In the genomic region with DNA sequence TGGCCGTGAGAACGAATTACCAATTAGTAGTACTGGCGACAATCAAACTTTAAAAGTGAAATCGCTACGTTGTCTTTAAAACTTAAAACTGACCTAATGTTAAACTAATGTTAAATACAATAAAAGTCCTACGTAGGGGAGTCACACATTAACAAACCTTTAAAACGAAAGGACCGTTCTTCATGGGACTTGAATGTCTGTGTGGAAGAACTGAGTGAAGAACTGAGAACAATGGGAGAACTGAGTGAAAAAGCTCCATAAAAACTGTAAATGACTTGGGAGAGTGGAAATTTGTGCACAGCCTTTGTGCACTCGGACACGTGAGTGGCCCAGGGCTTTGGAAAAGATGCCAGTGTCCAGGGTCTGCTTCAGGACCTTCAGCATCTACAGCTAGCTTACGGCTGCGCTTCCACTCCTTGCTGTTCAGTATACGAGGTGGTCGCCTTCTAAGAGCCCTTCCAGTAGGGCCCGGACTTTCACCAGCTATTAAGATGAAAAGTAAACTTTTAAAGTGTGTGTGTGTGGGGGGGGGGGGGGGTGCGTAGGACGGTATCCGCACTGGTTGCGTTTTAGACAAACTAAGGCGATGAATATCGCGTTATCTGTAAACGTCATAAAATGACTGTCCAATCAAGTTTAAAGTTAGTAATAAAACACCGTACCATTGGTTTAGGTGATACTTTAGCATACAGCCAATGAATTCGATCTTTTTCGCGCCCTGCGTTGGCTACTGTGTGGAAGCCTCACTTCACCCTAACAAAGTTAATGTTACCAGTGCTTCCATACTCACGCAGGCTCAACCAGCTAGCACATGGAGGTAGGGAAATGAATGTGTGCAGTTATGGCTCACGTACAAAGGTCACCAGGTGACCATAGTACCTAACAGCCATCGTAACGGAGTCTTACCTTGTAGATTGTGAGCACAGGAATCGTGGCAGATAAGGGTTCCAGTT, we compare ENCODE assay signal across 8 mouse cellular contexts. TPM values are rescaled to one million over a fixed set of nuclear protein-coding genes. Genes with fewer than 3 reads are reported as not detected.
A peak's percentile ranks its signal among the peaks of the same experiment; 100 is the strongest.
DNase-seq lines count a peak whose midpoint lies in the region; ATAC-seq lines count a peak whose summit lies in the region.

No protein-coding gene starts in this region.

- H3K4me2 ChIP-seq in intestine, embryonic 15.5 days (replicated peaks) = peak overlapping the region; percentile 94

- H3K9ac ChIP-seq in intestine, embryonic 15.5 days = peak overlapping the region; percentile 83

- 3% methylated on average over 33 of the region's 33 CpGs for WGBS in intestine, embryonic 15.5 days

- H3K4me1 ChIP-seq in intestine, embryonic 15.5 days (replicated peaks) = peaks cover 6% of the 10 kb centered on the region

- H3K27me3 ChIP-seq in intestine, embryonic 15.5 days (replicated peaks) = no peaks in the 10 kb centered on the region

- peak overlapping the region; percentile 95 for H3K27ac ChIP-seq in intestine, embryonic 15.5 days

- ATAC-seq in intestine, embryonic 15.5 days = peak; percentile 87
- peak; percentile 53 for ATAC-seq in megakaryocyte-erythroid progenitor cell, adult 5-6 weeks (replicated peaks; ENCODE audit: low FRiP score, low TSS enrichment, poor library complexity, severe bottlenecking)

- DNase-seq in adrenal gland, adult 2 months = peak; percentile 74
- DNase-seq in embryo, embryonic 11 days = peak; percentile 91
- peak; percentile 50 for DNase-seq in gastrocnemius, postnatal 25 days
- peak; percentile 75 to 91 for DNase-seq in left cerebral cortex, postnatal 14 days (ENCODE audit: low spot score in 2 of 2)
- DNase-seq in right cerebral cortex, postnatal 25 days = peak; percentile 61
- peak; percentile 85 for DNase-seq in yolk sac, embryonic 10.5 days (ENCODE audit: low spot score)

- no peaks in the 10 kb centered on the region for H3K36me3 ChIP-seq in intestine, embryonic 15.5 days

- intact Hi-C loops in left cerebral cortex, postnatal 14 days (cut with DNase I) = no loop called here

- H3K4me3 ChIP-seq in intestine, embryonic 15.5 days (replicated peaks) = peak overlapping the region; percentile 58

- H3K9me3 ChIP-seq in intestine, embryonic 15.5 days = no peaks in the 10 kb centered on the region

RNA-seq across cellular contexts. Expression of a gene that starts 1.3 kb away (rescaled TPM):
- total RNA-seq in adrenal gland, adult 2 months (2021) = 10 to 100 TPM; 11.6 to 11.7 TPM
- 0.34 and 0.37 TPM in 2 replicates for polyA plus RNA-seq in adrenal gland, adult 2 months (2012; rRNA removed)
- 1 to 10 TPM; 3.9 to 9.2 TPM for total RNA-seq in gastrocnemius, postnatal 25 days (2021)
- polyA plus RNA-seq in intestine, embryonic 15.5 days (2015; fragmentation: Nextera tagmentation; extraction: Ambion mirVana) = 19.8 and 25.0 TPM in 2 replicates
- total RNA-seq in left cerebral cortex, postnatal 14 days (2021) = 10 to 100 TPM in 1 of 2 experiments, 1 to 10 TPM in 1; 7.6 to 10.5 TPM
- 569 and 631 TPM in 2 replicates for total RNA-seq in megakaryocyte-erythroid progenitor cell, adult 5-6 weeks (2014; fragmentation: Nextera tagmentation)
- total RNA-seq in megakaryocyte-erythroid progenitor cell, adult 5-6 weeks (2017) = 1,368 and 2,131 TPM in 2 replicates

RNA-seq across cellular contexts. Expression of a gene that starts 4.1 kb away (rescaled TPM):
- 10 to 100 TPM; 41.4 to 42.7 TPM for total RNA-seq in adrenal gland, adult 2 months (2021)
- 16.8 and 25.5 TPM in 2 replicates for polyA plus RNA-seq in adrenal gland, adult 2 months (2012; rRNA removed)
- total RNA-seq in gastrocnemius, postnatal 25 days (2021) = 10 to 100 TPM; 20.0 to 23.8 TPM
- polyA plus RNA-seq in intestine, embryonic 15.5 days (2015; fragmentation: Nextera tagmentation; extraction: Ambion mirVana) = 89.5 and 101 TPM in 2 replicates
- 10 to 100 TPM; 51.4 to 75.0 TPM for total RNA-seq in left cerebral cortex, postnatal 14 days (2021)
- 310 and 340 TPM in 2 replicates for total RNA-seq in megakaryocyte-erythroid progenitor cell, adult 5-6 weeks (2014; fragmentation: Nextera tagmentation)
- total RNA-seq in megakaryocyte-erythroid progenitor cell, adult 5-6 weeks (2017) = 88.3 and 299 TPM in 2 replicates

RNA-seq across cellular contexts. Expression of a gene that starts 7.9 kb away (rescaled TPM):
- total RNA-seq in adrenal gland, adult 2 months (2021) = 1 to 10 TPM; 3.4 to 4.6 TPM
- polyA plus RNA-seq in adrenal gland, adult 2 months (2012; rRNA removed) = 4.2 TPM in 1 of 2 replicates, not detected in the other
- total RNA-seq in gastrocnemius, postnatal 25 days (2021) = 1 to 10 TPM; 1.0 to 2.4 TPM
- polyA plus RNA-seq in intestine, embryonic 15.5 days (2015; fragmentation: Nextera tagmentation; extraction: Ambion mirVana) = 2.4 and 4.7 TPM in 2 replicates
- 1 to 10 TPM; 2.5 to 6.9 TPM for total RNA-seq in left cerebral cortex, postnatal 14 days (2021)
- total RNA-seq in megakaryocyte-erythroid progenitor cell, adult 5-6 weeks (2014; fragmentation: Nextera tagmentation) = 4.6 and 28.8 TPM in 2 replicates
- total RNA-seq in megakaryocyte-erythroid progenitor cell, adult 5-6 weeks (2017) = 538 and 611 TPM in 2 replicates

RNA-seq across cellular contexts. Expression of a gene that starts 8.2 kb away (rescaled TPM):
- 10 to 100 TPM in 1 of 2 experiments, 1 to 10 TPM in 1; 8.5 to 10.7 TPM for total RNA-seq in adrenal gland, adult 2 months (2021)
- 1.6 TPM in 1 of 2 replicates, not detected in the other for polyA plus RNA-seq in adrenal gland, adult 2 months (2012; rRNA removed)
- total RNA-seq in gastrocnemius, postnatal 25 days (2021) = 1 to 10 TPM; 5.3 to 6.0 TPM
- polyA plus RNA-seq in intestine, embryonic 15.5 days (2015; fragmentation: Nextera tagmentation; extraction: Ambion mirVana) = 2.0 TPM in 2 replicates
- total RNA-seq in left cerebral cortex, postnatal 14 days (2021) = 10 to 100 TPM in 1 of 2 experiments, 1 to 10 TPM in 1; 6.7 to 11.2 TPM
- 19.6 and 62.9 TPM in 2 replicates for total RNA-seq in megakaryocyte-erythroid progenitor cell, adult 5-6 weeks (2014; fragmentation: Nextera tagmentation)
- total RNA-seq in megakaryocyte-erythroid progenitor cell, adult 5-6 weeks (2017) = 33.7 and 54.7 TPM in 2 replicates

RNA-seq across cellular contexts. Expression of a gene that starts 25.2 kb away (rescaled TPM):
- total RNA-seq in adrenal gland, adult 2 months (2021) = 10 to 100 TPM; 16.7 to 17.2 TPM
- 2.5 and 8.2 TPM in 2 replicates for polyA plus RNA-seq in adrenal gland, adult 2 months (2012; rRNA removed)
- 1 to 10 TPM; 5.1 to 9.0 TPM for total RNA-seq in gastrocnemius, postnatal 25 days (2021)
- 3.0 and 5.9 TPM in 2 replicates for polyA plus RNA-seq in intestine, embryonic 15.5 days (2015; fragmentation: Nextera tagmentation; extraction: Ambion mirVana)
- total RNA-seq in left cerebral cortex, postnatal 14 days (2021) = 10 to 100 TPM in 1 of 2 experiments, 1 to 10 TPM in 1; 9.6 to 16.1 TPM
- total RNA-seq in megakaryocyte-erythroid progenitor cell, adult 5-6 weeks (2014; fragmentation: Nextera tagmentation) = 483 and 930 TPM in 2 replicates
- 1,170 and 1,659 TPM in 2 replicates for total RNA-seq in megakaryocyte-erythroid progenitor cell, adult 5-6 weeks (2017)

Comparison
In these comparisons a context has a peak if more than half of its experiments do, and no peak if none do; other contexts are left out.
1. Peak in every context shown above with its lines: DNase-seq, ATAC-seq, H3K4me3 ChIP-seq and H3K27ac ChIP-seq.
2. RNA of a gene that starts 1.3 kb away (total RNA-seq): 569 to 2,131 TPM in megakaryocyte-erythroid progenitor cell, adult 5-6 weeks; 11.6 to 11.7 TPM in adrenal gland, adult 2 months, 7.6 to 10.5 TPM in left cerebral cortex, postnatal 14 days and 3.9 to 9.2 TPM in gastrocnemius, postnatal 25 days; every median in the first group is over 10 times any median in the second.